Mouse (Mus musculus): Measurements from ENCODE around the gene Tspan15. TPM values are rescaled to one million over a fixed set of nuclear protein-coding genes. Genes with fewer than 3 reads are reported as not detected.

The Tspan15 gene
- total and polyA plus RNA-seq, 3 experiments: 0.23 to 2.2 TPM; not detected in 1

GRCm38 (mm10) chr10:62138040-62138439, 93.0 kb downstream of the Tspan15 start:
- peak; percentile 40 for DNase-seq (ENCODE audit: low read depth, low spot score)
- no peak overlapping the region for H3K27ac ChIP-seq (ENCODE audit: control insufficient read depth, low read depth, low read length)
- no peaks in the 10 kb centered on the region for H3K79me2 ChIP-seq (ENCODE audit: control insufficient read depth, insufficient read depth, low read length, poor library complexity)
- no peaks in the 10 kb centered on the region for H3K27me3 ChIP-seq (ENCODE audit: control insufficient read depth in 1 of 2, insufficient read depth in 2 of 2, low read length in 2 of 2)
- no peaks in the 10 kb centered on the region for H3K4me1 ChIP-seq (ENCODE audit: control insufficient read depth in 1 of 2, insufficient read depth in 2 of 2, low read length in 2 of 2)
- no peak overlapping the region for H3K4me3 ChIP-seq (ENCODE audit: control insufficient read depth in 1 of 2, insufficient read depth in 1 of 2, low read depth in 2 of 2, low read length in 2 of 2)
- H3K36me3 ChIP-seq (ENCODE audit: control insufficient read depth in 1 of 2, insufficient read depth in 2 of 2, low read length in 2 of 2): no peaks in the 10 kb centered on the region
- TF ChIP-seq MXI1 (IDR thresholded peaks at IDR 0.05; ENCODE audit: low read depth, low read length) (no peak), CHD1 (IDR thresholded peaks at IDR 0.05; ENCODE audit: low read depth, low read length) (no peak), ZMIZ1 (IDR thresholded peaks at IDR 0.05; ENCODE audit: low read depth, low read length) (no peak), ZC3H11A (IDR thresholded peaks at IDR 0.05; ENCODE audit: low read depth, low read length) (no peak), ETS1 (IDR thresholded peaks at IDR 0.05; ENCODE audit: low read depth, low read length) (no peak), SIN3A (IDR thresholded peaks at IDR 0.05; ENCODE audit: low read length) (no peak), RCOR1 (IDR thresholded peaks at IDR 0.05; ENCODE audit: low read depth, low read length) (no peak), POLR2A (IDR thresholded peaks at IDR 0.05; ENCODE audit: control insufficient read depth in 1 of 2, insufficient read depth in 1 of 2, low read depth in 1 of 2, low read length in 2 of 2, poor library complexity in 1 of 2) (no peak), MAFK (IDR thresholded peaks at IDR 0.05; ENCODE audit: borderline replicate concordance, low read depth, low read length) (no peak), MEF2A (IDR thresholded peaks at IDR 0.05; ENCODE audit: extremely low read depth, insufficient replicate concordance, low read depth, low read length, poor library complexity, severe bottlenecking) (no peak), SMC3 (IDR thresholded peaks at IDR 0.05; ENCODE audit: low read depth, low read length) (no peak), EP300 (IDR thresholded peaks at IDR 0.05; ENCODE audit: low read depth in 1 of 2, low read length in 2 of 2) (no peak), TAL1 (IDR thresholded peaks at IDR 0.05; ENCODE audit: low read length) (no peak), NRF1 (IDR thresholded peaks at IDR 0.05; ENCODE audit: insufficient read depth, low read depth, low read length, poor library complexity, severe bottlenecking) (no peak), E2F4 (IDR thresholded peaks at IDR 0.05; ENCODE audit: borderline replicate concordance, low read depth, low read length) (no peak), KAT2A (conservative IDR thresholded peaks at IDR 0.05; ENCODE audit: low read depth, low read length) (no peak), ZNF384 (IDR thresholded peaks at IDR 0.05; ENCODE audit: low read depth, low read length) (no peak), MYB (IDR thresholded peaks at IDR 0.05; ENCODE audit: low read depth, low read length) (no peak), NELFE (IDR thresholded peaks at IDR 0.05; ENCODE audit: low read depth, low read length) (no peak), MAZ (IDR thresholded peaks at IDR 0.05; ENCODE audit: low read depth, low read length) (no peak)
- H3K9ac ChIP-seq (ENCODE audit: control insufficient read depth, low read depth, low read length, poor library complexity, severe bottlenecking): no peak overlapping the region
- H3K9me3 ChIP-seq (replicated peaks; ENCODE audit: insufficient read depth, low read length): no peaks in the 10 kb centered on the region

- H3K27me3 ChIP-seq (ENCODE audit: control insufficient read depth in 1 of 2, insufficient read depth in 2 of 2, low read length in 2 of 2): no peaks in the 10 kb centered on the region
These were observed 93.9 kb downstream of the Tspan15 start for GRCm38 (mm10) chr10:62137150-62137549.

More at GRCm38 (mm10) chr10:62137150-62137549, 93.9 kb downstream of the Tspan15 start:
- no peaks in the 10 kb centered on the region for H3K36me3 ChIP-seq (ENCODE audit: control insufficient read depth in 1 of 2, insufficient read depth in 2 of 2, low read length in 2 of 2)
- H3K79me2 ChIP-seq (ENCODE audit: control insufficient read depth, insufficient read depth, low read length, poor library complexity): no peaks in the 10 kb centered on the region
- TF ChIP-seq ZKSCAN1 (IDR thresholded peaks at IDR 0.05; ENCODE audit: low read depth, low read length): no peak
- TF ChIP-seq MAZ (IDR thresholded peaks at IDR 0.05; ENCODE audit: low read depth, low read length): no peak
- TF ChIP-seq POLR2AphosphoS5 (IDR thresholded peaks at IDR 0.05; ENCODE audit: borderline replicate concordance, low read depth, low read length): no peak
- TF ChIP-seq MXI1 (IDR thresholded peaks at IDR 0.05; ENCODE audit: low read depth, low read length): no peak
- no peak for TF ChIP-seq JUND (IDR thresholded peaks at IDR 0.05; ENCODE audit: low read depth, low read length)
- no peak for TF ChIP-seq ZC3H11A (IDR thresholded peaks at IDR 0.05; ENCODE audit: low read depth, low read length)
- no peak for TF ChIP-seq SIN3A (IDR thresholded peaks at IDR 0.05; ENCODE audit: low read length)
- TF ChIP-seq POLR2A (IDR thresholded peaks at IDR 0.05; ENCODE audit: control insufficient read depth in 1 of 2, insufficient read depth in 1 of 2, low read depth in 1 of 2, low read length in 2 of 2, poor library complexity in 1 of 2): no peak
- no peak for TF ChIP-seq NELFE (IDR thresholded peaks at IDR 0.05; ENCODE audit: low read depth, low read length)
- no peak for TF ChIP-seq ETS1 (IDR thresholded peaks at IDR 0.05; ENCODE audit: low read depth, low read length)
- TF ChIP-seq GABPA (IDR thresholded peaks at IDR 0.05; ENCODE audit: low read depth, low read length): no peak
- no peak for TF ChIP-seq CTCF (IDR thresholded peaks at IDR 0.05 in 2 of 3, conservative IDR thresholded peaks at IDR 0.05 in 1 of 3; ENCODE audit: control insufficient read depth in 1 of 3, insufficient read depth in 1 of 3, low read depth in 2 of 3, low read length in 3 of 3, poor library complexity in 1 of 3, severe bottlenecking in 1 of 3)
- no peak for TF ChIP-seq CHD1 (IDR thresholded peaks at IDR 0.05; ENCODE audit: low read depth, low read length)
- no peak for TF ChIP-seq TCF12 (IDR thresholded peaks at IDR 0.05; ENCODE audit: low read depth, low read length)
- TF ChIP-seq E2F4 (IDR thresholded peaks at IDR 0.05; ENCODE audit: borderline replicate concordance, low read depth, low read length): no peak
- no peak for DNase-seq (ENCODE audit: low read depth, low spot score)
- H3K4me1 ChIP-seq (ENCODE audit: control insufficient read depth in 1 of 2, insufficient read depth in 2 of 2, low read length in 2 of 2): no peaks in the 10 kb centered on the region
- H3K27ac ChIP-seq (ENCODE audit: control insufficient read depth, low read depth, low read length): no peak overlapping the region
- H3K9me3 ChIP-seq (replicated peaks; ENCODE audit: insufficient read depth, low read length): no peaks in the 10 kb centered on the region
- no peak overlapping the region for H3K4me3 ChIP-seq (ENCODE audit: control insufficient read depth in 1 of 2, insufficient read depth in 1 of 2, low read depth in 2 of 2, low read length in 2 of 2)
- no peak overlapping the region for H3K9ac ChIP-seq (ENCODE audit: control insufficient read depth, low read depth, low read length, poor library complexity, severe bottlenecking)

Data from MEL (cell line).